Mouse (Mus musculus) small intestine, adult 2 months (tissue): ENCODE results near the gene Tti1. TPM values are rescaled to one million over a fixed set of nuclear protein-coding genes. Genes with fewer than 3 reads are reported as not detected.
"Not testable (repeated sequence)": the region's sequence is repeated elsewhere in the genome, so short reads cannot be mapped to it uniquely, and the experiment has no call there.

Source experiments
- H3K27ac ChIP-seq: fragments of 200-500 bp; 2 replicates; pipeline ENCODE4 v1.5.1; 2012; ENCODE audit warnings: low read depth, low read length, control low read depth, inconsistent platforms; ENCODE audit not compliant: insufficient read depth
- H3K27me3 ChIP-seq: fragments of 200-500 bp; 2 replicates; pipeline ENCODE4 v1.6.1; 2012; ENCODE audit warnings: mild to moderate bottlenecking, moderate library complexity, low read length, inconsistent platforms; ENCODE audit not compliant: control insufficient read depth, insufficient read depth
- H3K36me3 ChIP-seq: fragments of 200-500 bp; 2 replicates; pipeline ENCODE4 v1.6.1; 2012; ENCODE audit warnings: mild to moderate bottlenecking, low read length, control low read depth, inconsistent platforms; ENCODE audit not compliant: control insufficient read depth, insufficient read depth
- H3K4me1 ChIP-seq: fragments of 200-500 bp; 2 replicates; pipeline ENCODE4 v1.6.1; 2012; ENCODE audit warnings: low read length, inconsistent platforms, mixed read lengths; ENCODE audit not compliant: control insufficient read depth, insufficient read depth, insufficient read length
- H3K4me3 ChIP-seq: fragments of 200-500 bp; 2 replicates; pipeline ENCODE4 v1.5.1; 2012; ENCODE audit warnings: low read depth, mild to moderate bottlenecking, control low read depth, inconsistent platforms, low read length, moderate library complexity
- CTCF ChIP-seq: fragments of 200-500 bp; IDR thresholded peaks from 2 replicates; pipeline ENCODE4 v1.5.1; 2012; ENCODE audit warnings: low read depth, mild to moderate bottlenecking, control low read depth, inconsistent platforms, low read length, moderate library complexity, mixed read lengths; ENCODE audit not compliant: insufficient replicate concordance, insufficient read length; ENCODE audit errors: extremely low read depth
- POLR2A ChIP-seq: fragments of 200-500 bp; IDR thresholded peaks from 2 replicates; pipeline ENCODE4 v1.6.1; 2012; ENCODE audit warnings: low read depth, mild to moderate bottlenecking, control low read depth, inconsistent platforms, low read length, moderate library complexity
- WGBS: fragments of 180-500 bp; shearing (Covaris S2); methylation state at CpG from one replicate; pipeline ENCODE4 v1.1.7; 2018; 5-methylcytosine and 5-hydroxymethylcytosine counted together
- polyA plus RNA-seq: library from polyadenylated mRNA; depleted of rRNA; stranded (reverse); fragments of >200 nt; gene quantifications from 2 replicates; pipeline ENCODE4 v1.2.3, GENCODE M21; 2012

Gene Tti1
- polyA plus RNA-seq, 1 experiment = 6.1 TPM

- Histone ChIP-seq H3K4me1 (no peaks in the 10 kb centered on the region), H3K27me3 (no peaks in the 10 kb centered on the region), H3K27ac (no peak overlapping the region), H3K36me3 (peaks cover 60% of the 10 kb centered on the region), H3K4me3 (no peak overlapping the region)
- WGBS = 78% methylated on average over 3 of the region's 3 CpGs
- TF ChIP-seq POLR2A (no peak), CTCF (no peak)
Observed at GRCm38 (mm10) chr2:158057030-158057429, 28.8 kb upstream of the Tti1 start.

- H3K27ac ChIP-seq, H3K4me1 ChIP-seq, H3K4me3 ChIP-seq, H3K27me3 ChIP-seq: not testable (repeated sequence)
- WGBS = 93% methylated on average over 8 of the region's 8 CpGs
- peaks cover 57% of the 10 kb centered on the region for H3K36me3 ChIP-seq
Observed at GRCm38 (mm10) chr2:158055383-158055782, 27.1 kb upstream of the Tti1 start.

- Histone ChIP-seq H3K4me1 (no peaks in the 10 kb centered on the region), H3K4me3 (no peak overlapping the region), H3K27ac (no peak overlapping the region), H3K27me3 (no peaks in the 10 kb centered on the region), H3K36me3 (peaks cover 55% of the 10 kb centered on the region)
- WGBS = 87% methylated on average over 3 of the region's 3 CpGs
- TF ChIP-seq POLR2A (no peak), CTCF (no peak)
Observed at GRCm38 (mm10) chr2:158054596-158054995, 26.4 kb upstream of the Tti1 start.

GRCm38 (mm10) chr2:158050116-158050515 is 21.9 kb upstream of the Tti1 start:
- WGBS = 93% methylated on average over 8 of the region's 8 CpGs
- no peaks in the 10 kb centered on the region for H3K27me3 ChIP-seq
- no peaks in the 10 kb centered on the region for H3K4me1 ChIP-seq
- TF ChIP-seq POLR2A (no peak), CTCF (no peak)
- H3K4me3 ChIP-seq = no peak overlapping the region
- peaks cover 41% of the 10 kb centered on the region for H3K36me3 ChIP-seq
- no peak overlapping the region for H3K27ac ChIP-seq

GRCm38 (mm10) chr2:158048718-158049117 is 20.5 kb upstream of the Tti1 start:
- no peak overlapping the region for H3K4me3 ChIP-seq
- H3K27me3 ChIP-seq = no peaks in the 10 kb centered on the region
- H3K27ac ChIP-seq = no peak overlapping the region
- WGBS = 98% methylated on average over 1 of the region's 1 CpGs
- TF ChIP-seq CTCF (no peak), POLR2A (no peak)
- H3K4me1 ChIP-seq = no peaks in the 10 kb centered on the region
- peaks cover 45% of the 10 kb centered on the region for H3K36me3 ChIP-seq

- TF ChIP-seq CTCF (peak; percentile 83; the same call in 1 of the 2 replicates), POLR2A (no peak)
- Histone ChIP-seq H3K36me3 (peaks cover 52% of the 10 kb centered on the region), H3K4me3 (no peak overlapping the region), H3K27me3 (no peaks in the 10 kb centered on the region), H3K27ac (no peak overlapping the region), H3K4me1 (no peaks in the 10 kb centered on the region)
- WGBS = 29% methylated on average over 3 of the region's 3 CpGs
Observed at GRCm38 (mm10) chr2:158047903-158048302, 19.7 kb upstream of the Tti1 start.

GRCm38 (mm10) chr2:158046186-158046585 is 18.0 kb upstream of the Tti1 start:
- no peaks in the 10 kb centered on the region for H3K27me3 ChIP-seq
- TF ChIP-seq POLR2A (no peak), CTCF (no peak)
- no peak overlapping the region for H3K27ac ChIP-seq
- no peak overlapping the region for H3K4me3 ChIP-seq
- H3K4me1 ChIP-seq = no peaks in the 10 kb centered on the region
- WGBS = 59% methylated on average over 4 of the region's 4 CpGs
- peaks cover 43% of the 10 kb centered on the region for H3K36me3 ChIP-seq

- Histone ChIP-seq H3K27me3 (no peaks in the 10 kb centered on the region), H3K4me3 (no peak overlapping the region), H3K27ac (no peak overlapping the region), H3K4me1 (no peaks in the 10 kb centered on the region), H3K36me3 (peaks cover 35% of the 10 kb centered on the region)
- 85% methylated on average over 8 of the region's 8 CpGs for WGBS
- TF ChIP-seq POLR2A (no peak), CTCF (no peak)
Observed at GRCm38 (mm10) chr2:158043504-158043903, 15.3 kb upstream of the Tti1 start.
